Mouse (Mus musculus): Measurements from ENCODE around the gene Plxdc1. TPM values are rescaled to one million over a fixed set of nuclear protein-coding genes. Genes with fewer than 3 reads are reported as not detected.
A peak's percentile ranks its signal among the peaks of the same experiment; 100 is the strongest.

Gene Plxdc1
- total RNA-seq (2014; rRNA removed) (0.54 and 1.5 TPM in 2 replicates), polyA plus RNA-seq (2015; fragmentation: Nextera tagmentation; extraction: Ambion mirVana) (1.6 and 3.5 TPM in 2 replicates)

GRCm38 (mm10) chr11:97985727-97986677 is at the start of gene Plxdc1:
Gene Plxdc1, minus strand, starts transcription at chr11:97986444.
- H3K9me3 ChIP-seq (ENCODE audit: low read length) = no peaks in the 10 kb centered on the region
- H3K9ac ChIP-seq = peak within 1 kb of the TSS; percentile 58
- H3K36me3 ChIP-seq (ENCODE audit: insufficient read depth) = no peaks in the 10 kb centered on the region
- WGBS = 3% methylated on average over 61 of the region's 74 CpGs
- H3K4me1 ChIP-seq (ENCODE audit: insufficient read depth) = peaks cover 9% of the 10 kb centered on the region
- no peak for TF ChIP-seq CTCF (IDR thresholded peaks at IDR 0.05; ENCODE audit: low read depth)
- H3K4me2 ChIP-seq (ENCODE audit: low read depth) = peak within 1 kb of the TSS; percentile 77
- peak within 1 kb of the TSS; percentile 61 for H3K4me3 ChIP-seq (ENCODE audit: low read depth, low read length)
- no peak within 1 kb of the TSS for H3K27ac ChIP-seq (ENCODE audit: low read depth, low read length)
- DNase-seq = no peak
- no peak for ATAC-seq
- H3K27me3 ChIP-seq (ENCODE audit: insufficient read depth, low read length) = peaks cover 10% of the 10 kb centered on the region

GRCm38 (mm10) chr11:98035977-98036377 is 49.7 kb upstream of the Plxdc1 start:
- 10% methylated on average over 24 of the region's 27 CpGs for WGBS
- Histone ChIP-seq H3K9ac (peak overlapping the region; percentile 49), H3K9me3 (ENCODE audit: low read length) (no peaks in the 10 kb centered on the region), H3K27me3 (ENCODE audit: insufficient read depth, low read length) (no peaks in the 10 kb centered on the region), H3K36me3 (ENCODE audit: insufficient read depth) (peaks cover 4% of the 10 kb centered on the region), H3K27ac (ENCODE audit: low read depth, low read length) (no peak overlapping the region), H3K4me3 (ENCODE audit: low read depth, low read length) (peak overlapping the region; percentile 34), H3K4me1 (ENCODE audit: insufficient read depth) (peaks cover 11% of the 10 kb centered on the region), H3K4me2 (ENCODE audit: low read depth) (peak overlapping the region; percentile 76)
- ATAC-seq = peak; percentile 45
- DNase-seq = peak; percentile 73
- peak; percentile 38 for TF ChIP-seq CTCF (IDR thresholded peaks at IDR 0.05; ENCODE audit: low read depth)

GRCm38 (mm10) chr11:98034840-98035239 is 48.6 kb upstream of the Plxdc1 start:
- ATAC-seq (peak; percentile 67), DNase-seq (peak; percentile 57)
- Histone ChIP-seq H3K4me3 (ENCODE audit: low read depth, low read length) (no peak overlapping the region), H3K9ac (no peak overlapping the region), H3K4me2 (ENCODE audit: low read depth) (no peak overlapping the region), H3K4me1 (ENCODE audit: insufficient read depth) (peaks cover 11% of the 10 kb centered on the region), H3K27ac (ENCODE audit: low read depth, low read length) (no peak overlapping the region), H3K27me3 (ENCODE audit: insufficient read depth, low read length) (no peaks in the 10 kb centered on the region), H3K9me3 (ENCODE audit: low read length) (no peaks in the 10 kb centered on the region), H3K36me3 (ENCODE audit: insufficient read depth) (peaks cover 15% of the 10 kb centered on the region)
- WGBS = 25% methylated on average over 4 of the region's 4 CpGs
- no peak for TF ChIP-seq CTCF (IDR thresholded peaks at IDR 0.05; ENCODE audit: low read depth)

- DNase-seq (no peak), ATAC-seq (no peak)
- TF ChIP-seq CTCF (IDR thresholded peaks at IDR 0.05; ENCODE audit: low read depth) = no peak
- H3K4me1 ChIP-seq (ENCODE audit: insufficient read depth) = peaks cover 11% of the 10 kb centered on the region
- no peak overlapping the region for H3K4me2 ChIP-seq (ENCODE audit: low read depth)
- no peak overlapping the region for H3K4me3 ChIP-seq (ENCODE audit: low read depth, low read length)
- no peak overlapping the region for H3K27ac ChIP-seq (ENCODE audit: low read depth, low read length)
- H3K27me3 ChIP-seq (ENCODE audit: insufficient read depth, low read length) = no peaks in the 10 kb centered on the region
- H3K36me3 ChIP-seq (ENCODE audit: insufficient read depth) = peaks cover 23% of the 10 kb centered on the region
- no peaks in the 10 kb centered on the region for H3K9me3 ChIP-seq (ENCODE audit: low read length)
- H3K9ac ChIP-seq = no peak overlapping the region
- WGBS = 81% methylated on average over 5 of the region's 5 CpGs
These were observed 47.8 kb upstream of the Plxdc1 start for GRCm38 (mm10) chr11:98034061-98034460.

- 4% methylated on average over 5 of the region's 5 CpGs for WGBS
- H3K9me3 ChIP-seq (ENCODE audit: low read length) = no peaks in the 10 kb centered on the region
- ATAC-seq (peak; percentile 51; the same call in 1 of the 2 replicates), DNase-seq (peak; percentile 91)
- TF ChIP-seq CTCF (IDR thresholded peaks at IDR 0.05; ENCODE audit: low read depth) = peak; percentile 93
- H3K27me3 ChIP-seq (ENCODE audit: insufficient read depth, low read length) = no peaks in the 10 kb centered on the region
- no peak overlapping the region for H3K4me2 ChIP-seq (ENCODE audit: low read depth)
- H3K4me3 ChIP-seq (ENCODE audit: low read depth, low read length) = no peak overlapping the region
- H3K36me3 ChIP-seq (ENCODE audit: insufficient read depth) = peaks cover 34% of the 10 kb centered on the region
- peaks cover 9% of the 10 kb centered on the region for H3K4me1 ChIP-seq (ENCODE audit: insufficient read depth)
- H3K27ac ChIP-seq (ENCODE audit: low read depth, low read length) = no peak overlapping the region
- no peak overlapping the region for H3K9ac ChIP-seq
These were observed 45.2 kb upstream of the Plxdc1 start for GRCm38 (mm10) chr11:98031443-98031770.

GRCm38 (mm10) chr11:98030701-98031442 is 44.6 kb upstream of the Plxdc1 start:
- Histone ChIP-seq H3K36me3 (ENCODE audit: insufficient read depth) (peaks cover 34% of the 10 kb centered on the region), H3K4me3 (ENCODE audit: low read depth, low read length) (no peak overlapping the region), H3K27ac (ENCODE audit: low read depth, low read length) (no peak overlapping the region), H3K27me3 (ENCODE audit: insufficient read depth, low read length) (no peaks in the 10 kb centered on the region), H3K9ac (no peak overlapping the region), H3K4me1 (ENCODE audit: insufficient read depth) (peaks cover 7% of the 10 kb centered on the region), H3K9me3 (ENCODE audit: low read length) (no peaks in the 10 kb centered on the region), H3K4me2 (ENCODE audit: low read depth) (no peak overlapping the region)
- 45% methylated on average over 5 of the region's 5 CpGs for WGBS
- ATAC-seq (no peak), DNase-seq (peak; percentile 45)
- TF ChIP-seq CTCF (IDR thresholded peaks at IDR 0.05; ENCODE audit: low read depth) = peak; percentile 59
